Mouse (Mus musculus) CH12.LX (cell line): ENCODE measurements around the gene Magix. TPM values are rescaled to one million over a fixed set of nuclear protein-coding genes. Genes with fewer than 3 reads are reported as not detected.

Experiments
- DNase-seq: peaks from one replicate; pipeline ENCODE4 v3.0.0-alpha.2; 2013; ENCODE audit errors: extremely low read depth
- H3K27ac ChIP-seq: 2 replicates; pipeline ENCODE4 v1.5.1; 2012; ENCODE audit warnings: low read depth, mild to moderate bottlenecking, control low read depth, moderate library complexity; ENCODE audit not compliant: insufficient read depth
- H3K27me3 ChIP-seq: replicated peaks from 2 replicates; pipeline ENCODE3; 2012; ENCODE audit warnings: inconsistent platforms
- H3K36me3 ChIP-seq, 2 experiments: replicated peaks in 1 of 2; 2 replicates each; pipeline versions ENCODE3 to v1.6.1; 2012; ENCODE audit warnings: inconsistent platforms in 1 of 2, low read length in 1 of 2, mild to moderate bottlenecking in 1 of 2, mixed read lengths in 1 of 2, moderate library complexity in 1 of 2; ENCODE audit not compliant: control insufficient read depth in 1 of 2, insufficient read depth in 1 of 2
- H3K4me1 ChIP-seq, 2 experiments: 2 replicates each; pipeline ENCODE4 v1.6.1; 2012; ENCODE audit warnings: inconsistent platforms in 1 of 2, moderate library complexity in 1 of 2; ENCODE audit not compliant: insufficient read depth in 2 of 2, control insufficient read depth in 1 of 2
- H3K4me2 ChIP-seq: 2 replicates; pipeline ENCODE4 v1.6.1; 2012; ENCODE audit warnings: low read depth, mild to moderate bottlenecking, control low read depth; ENCODE audit not compliant: poor library complexity, insufficient read depth, severe bottlenecking
- H3K4me3 ChIP-seq, 3 experiments: fragments of 150-350 bp in 1 of 3; sonication (generic) in 1 of 3; replicated peaks in 1 of 3; 2 replicates each; pipeline versions ENCODE3 to v1.5.1; 2011 to 2012; ENCODE audit warnings: low read depth in 2 of 3, low read length in 2 of 3, mild to moderate bottlenecking in 2 of 3, moderate library complexity in 2 of 3, control low read depth in 1 of 3, improper control_type of control experiment in 1 of 3, inconsistent platforms in 1 of 3, mixed read lengths in 1 of 3; ENCODE audit not compliant: poor library complexity in 1 of 3
- H3K79me2 ChIP-seq: replicated peaks from 2 replicates; pipeline ENCODE4 v1.6.1; 2012; ENCODE audit warnings: mild to moderate bottlenecking, moderate library complexity; ENCODE audit not compliant: control insufficient read depth, poor library complexity, insufficient read depth, severe bottlenecking; ENCODE audit errors: extremely low read depth
- H3K9ac ChIP-seq: 2 replicates; pipeline ENCODE4 v1.6.1; 2012; ENCODE audit warnings: low read depth, mild to moderate bottlenecking, control low read depth, moderate library complexity; ENCODE audit not compliant: insufficient read depth
- H3K9me3 ChIP-seq: replicated peaks from 2 replicates; pipeline ENCODE3; 2012; ENCODE audit warnings: low read length, inconsistent platforms, mixed read lengths
- BHLHE40 ChIP-seq: IDR thresholded peaks from 2 replicates; pipeline ENCODE4 v1.6.1; 2011; ENCODE audit warnings: mild to moderate bottlenecking, low read depth, low read length, improper control_type of control experiment
- CTCF ChIP-seq, 2 experiments: IDR thresholded peaks in 1 of 2; conservative IDR thresholded peaks in 1 of 2; 2 replicates each; pipeline ENCODE4 v1.5.1; 2011 to 2012; ENCODE audit warnings: low read depth in 2 of 2, low read length in 2 of 2, improper control_type of control experiment in 1 of 2, inconsistent platforms in 1 of 2, mild to moderate bottlenecking in 1 of 2, moderate library complexity in 1 of 2
- E2F4 ChIP-seq: IDR thresholded peaks from 2 replicates; pipeline ENCODE4 v1.6.1; 2011; ENCODE audit warnings: low read depth, low read length, improper control_type of control experiment; ENCODE audit not compliant: insufficient replicate concordance
- HCFC1 ChIP-seq: IDR thresholded peaks from 2 replicates; pipeline ENCODE4 v1.6.1; 2012; ENCODE audit warnings: low read depth, mild to moderate bottlenecking, inconsistent platforms, low read length, improper control_type of control experiment
- KAT2A ChIP-seq: IDR thresholded peaks from 2 replicates; pipeline ENCODE4 v1.6.1; 2012; ENCODE audit warnings: low read length, improper control_type of control experiment, inconsistent platforms; ENCODE audit not compliant: insufficient replicate concordance
- MAX ChIP-seq: IDR thresholded peaks from 2 replicates; pipeline ENCODE4 v1.6.1; 2011; ENCODE audit warnings: low read length, improper control_type of control experiment
- MEF2A ChIP-seq: IDR thresholded peaks from 2 replicates; pipeline ENCODE4 v1.6.1; 2014; ENCODE audit warnings: low read depth, mild to moderate bottlenecking, inconsistent platforms, low read length, improper control_type of control experiment, borderline replicate concordance
- POLR2A ChIP-seq: IDR thresholded peaks from 2 replicates; pipeline ENCODE4 v1.6.1; 2011; ENCODE audit warnings: low read depth, mild to moderate bottlenecking, improper control_type of control experiment, low read length
- RAD21 ChIP-seq: IDR thresholded peaks from 2 replicates; pipeline ENCODE4 v1.6.1; 2011; ENCODE audit warnings: low read depth, mild to moderate bottlenecking, low read length, improper control_type of control experiment, moderate library complexity
- SIN3A ChIP-seq: IDR thresholded peaks from 2 replicates; pipeline ENCODE4 v1.6.1; 2012; ENCODE audit warnings: low read length, improper control_type of control experiment, inconsistent platforms
- SMC3 ChIP-seq: IDR thresholded peaks from 2 replicates; pipeline ENCODE4 v1.6.1; 2011; ENCODE audit warnings: low read depth, low read length, improper control_type of control experiment
- TBP ChIP-seq: conservative IDR thresholded peaks from 2 replicates; pipeline ENCODE4 v1.6.1; 2011; ENCODE audit warnings: low read depth, low read length, improper control_type of control experiment
- UBTF ChIP-seq: IDR thresholded peaks from 2 replicates; pipeline ENCODE4 v1.6.1; 2012; ENCODE audit warnings: low read depth, mild to moderate bottlenecking, inconsistent platforms, low read length, improper control_type of control experiment, moderate library complexity
- ZC3H11A ChIP-seq: IDR thresholded peaks from 2 replicates; pipeline ENCODE4 v1.6.1; 2012; ENCODE audit warnings: low read depth, mild to moderate bottlenecking, inconsistent platforms, low read length, improper control_type of control experiment
- ZKSCAN1 ChIP-seq: IDR thresholded peaks from 2 replicates; pipeline ENCODE4 v1.6.1; 2012; ENCODE audit warnings: low read depth, inconsistent platforms, low read length, improper control_type of control experiment, borderline replicate concordance
- ZNF384 ChIP-seq: IDR thresholded peaks from 2 replicates; pipeline ENCODE4 v1.6.1; 2012; ENCODE audit warnings: low read depth, low read length, improper control_type of control experiment, inconsistent platforms
- dilution Hi-C: fragments of 300-500 bp; cut with MboI; formaldehyde crosslinking; loops from 2 replicates; pipeline ENCODE4 v1.14.3; 2020; ENCODE audit warnings: low sequenced_read_pairs; ENCODE audit not compliant: extremely low pct_unique_long_range_greater_than_20kb, extremely low pct_ligation_motif_present
- in situ Hi-C: fragments of 300-500 bp; cut with MboI; formaldehyde crosslinking; loops from 3 replicates; pipeline ENCODE4 v1.14.3; 2019; ENCODE audit warnings: low sequenced_read_pairs, low pct_ligation_motif_present, low pct_unique_long_range_greater_than_20kb, mixed read lengths
- polyA plus RNA-seq: library from polyadenylated mRNA; unstranded; fragments of >175 nt; gene quantifications from 2 replicates; pipeline ENCODE4 v1.2.1, GENCODE M21; 2012; ENCODE audit warnings: low read depth; ENCODE audit not compliant: insufficient read length
- total RNA-seq, 2 experiments: library from RNA; depleted of rRNA; stranded (reverse); fragments of 300-350 nt in 1 of 2; fragments of >200 nt in 1 of 2; gene quantifications; 2 replicates each; pipeline ENCODE4 v1.2.3; 2012 to 2014

Gene Magix
- total and polyA plus RNA-seq, 3 experiments = not detected

- TF ChIP-seq SMC3 (no peak), BHLHE40 (peak; percentile 85), HCFC1 (peak; percentile 100), MAX (no peak; the same call in 1 of the 2 replicates), SIN3A (peak; percentile 48; the same call in 1 of the 2 replicates), POLR2A (peak; percentile 83), TBP (0 out of 2 replicates have a peak, but pooled peaks have one; percentile 19)
Measured at GRCm38 (mm10) chrX:7696954-7697381, 15.9 kb upstream of the Magix start, which contains the start of gene Gpkow (continued).

- Histone ChIP-seq H3K27ac (no peak overlapping the region), H3K4me2 (peak overlapping the region; percentile 71), H3K9ac (no peak overlapping the region), H3K9me3 (no peaks in the 10 kb centered on the region), H3K4me1 (peaks cover 4 to 11% of the 10 kb centered on the region in 2 experiments; a peak in 3 of 4 replicates), H3K36me3 (peaks cover 19 to 29% of the 10 kb centered on the region in 2 experiments), H3K27me3 (no peaks in the 10 kb centered on the region), H3K79me2 (peaks cover 24% of the 10 kb centered on the region), H3K4me3 (peak overlapping the region in 1 of 3 experiments; percentile 20)
- in situ Hi-C loops = no loop called here
- no peak for DNase-seq
- dilution Hi-C loops = no loop called here
- TF ChIP-seq ZNF384 (no peak), MEF2A (no peak), KAT2A (no peak), UBTF (no peak), HCFC1 (no peak), POLR2A (no peak), ZKSCAN1 (no peak)
Measured at GRCm38 (mm10) chrX:7696520-7696919, 15.5 kb upstream of the Magix start.

- Histone ChIP-seq H3K79me2 (peaks cover 8% of the 10 kb centered on the region; the same call in 1 of the 2 replicates), H3K27ac (no peak overlapping the region), H3K9me3 (no peaks in the 10 kb centered on the region), H3K36me3 (no peaks in the 10 kb centered on the region), H3K4me3 (no peak overlapping the region), H3K27me3 (no peaks in the 10 kb centered on the region), H3K4me1 (no peaks in the 10 kb centered on the region), H3K9ac (no peak overlapping the region), H3K4me2 (no peak overlapping the region)
- peak; percentile 51 for DNase-seq
- TF ChIP-seq CTCF (conservative IDR thresholded peaks at IDR 0.05 in 1 of 2, IDR thresholded peaks at IDR 0.05 in 1 of 2; ENCODE audit: low read depth in 2 of 2, low read length in 2 of 2) (peak; percentile 15 to 74; a peak in 2 of 4 replicates), SMC3 (peak; percentile 72), POLR2A (no peak), ZC3H11A (peak; percentile 16; the same call in 1 of the 2 replicates), RAD21 (peak; percentile 69), E2F4 (no peak)
- in situ Hi-C loops (no loop called here), dilution Hi-C loops (no loop called here)
Measured at GRCm38 (mm10) chrX:7692862-7693261, 11.8 kb upstream of the Magix start.
